Mouse (Mus musculus): ENCODE measurements around the gene Retreg1.
"Not testable (repeated sequence)": the region's sequence is repeated elsewhere in the genome, so short reads cannot be mapped to it uniquely, and the experiment has no call there.

Retreg1 gene

DNA sequence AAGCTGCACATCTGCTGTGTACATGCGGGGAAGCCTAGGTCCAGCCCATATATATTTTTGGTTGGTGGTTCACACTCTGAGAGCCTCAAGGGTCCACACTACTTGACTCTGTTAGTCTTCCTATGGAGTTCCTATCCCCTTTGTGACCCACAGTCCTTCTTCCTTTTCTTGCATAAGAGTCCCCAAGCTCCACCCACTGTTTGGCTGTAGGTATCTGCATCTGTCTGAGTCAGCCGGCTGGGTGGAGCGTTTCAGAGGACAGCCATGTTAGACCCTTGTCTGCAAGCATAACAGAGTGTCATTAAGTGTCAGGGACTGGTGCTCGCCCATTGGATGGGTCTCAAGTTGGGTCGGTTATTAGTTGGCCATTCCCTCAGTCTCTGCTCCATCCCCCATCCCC lies 107.6 kb downstream of the Retreg1 start:
- no peak for DNase-seq

DNA sequence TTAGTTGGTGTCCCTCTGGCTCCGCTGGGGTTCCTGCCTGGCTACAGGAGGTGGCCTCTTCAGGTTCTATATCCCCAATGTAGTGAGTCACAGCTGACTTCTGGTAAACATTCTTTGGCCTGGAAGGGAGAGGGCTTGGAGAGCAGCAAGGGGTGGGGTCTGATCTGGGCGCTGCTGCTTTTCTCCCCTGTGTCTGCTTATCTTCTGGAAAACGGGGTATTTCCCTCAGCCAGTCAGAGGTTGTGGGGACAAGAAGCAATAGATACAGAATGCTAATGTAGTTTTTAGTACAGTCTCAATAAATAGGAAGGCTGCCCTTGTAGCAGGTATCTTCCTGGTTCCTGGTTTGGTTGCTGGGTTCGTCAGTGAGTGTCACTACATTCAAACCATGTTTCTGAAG lies 108.1 kb downstream of the Retreg1 start:
- DNase-seq = no peak

DNA sequence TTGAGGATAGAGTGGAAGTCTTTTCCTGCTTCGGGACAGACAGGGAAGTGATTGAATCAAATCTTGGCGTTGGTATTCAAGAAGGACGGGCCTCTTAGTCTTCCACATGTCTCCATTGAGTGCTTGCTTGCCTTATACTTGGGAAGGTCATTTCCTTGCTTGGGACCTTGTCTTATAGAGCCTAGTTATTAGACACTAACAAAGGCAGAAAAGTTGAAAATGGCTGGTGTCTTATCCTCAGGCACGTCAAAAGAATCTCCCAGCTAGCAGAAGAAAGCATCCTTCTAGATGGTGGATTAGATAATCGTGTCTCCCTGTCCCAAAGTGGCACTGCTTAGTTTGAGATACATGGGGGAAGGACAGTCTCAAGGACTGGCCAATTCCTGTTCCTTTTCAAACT lies 113.0 kb downstream of the Retreg1 start:
- DNase-seq = no peak

DNA sequence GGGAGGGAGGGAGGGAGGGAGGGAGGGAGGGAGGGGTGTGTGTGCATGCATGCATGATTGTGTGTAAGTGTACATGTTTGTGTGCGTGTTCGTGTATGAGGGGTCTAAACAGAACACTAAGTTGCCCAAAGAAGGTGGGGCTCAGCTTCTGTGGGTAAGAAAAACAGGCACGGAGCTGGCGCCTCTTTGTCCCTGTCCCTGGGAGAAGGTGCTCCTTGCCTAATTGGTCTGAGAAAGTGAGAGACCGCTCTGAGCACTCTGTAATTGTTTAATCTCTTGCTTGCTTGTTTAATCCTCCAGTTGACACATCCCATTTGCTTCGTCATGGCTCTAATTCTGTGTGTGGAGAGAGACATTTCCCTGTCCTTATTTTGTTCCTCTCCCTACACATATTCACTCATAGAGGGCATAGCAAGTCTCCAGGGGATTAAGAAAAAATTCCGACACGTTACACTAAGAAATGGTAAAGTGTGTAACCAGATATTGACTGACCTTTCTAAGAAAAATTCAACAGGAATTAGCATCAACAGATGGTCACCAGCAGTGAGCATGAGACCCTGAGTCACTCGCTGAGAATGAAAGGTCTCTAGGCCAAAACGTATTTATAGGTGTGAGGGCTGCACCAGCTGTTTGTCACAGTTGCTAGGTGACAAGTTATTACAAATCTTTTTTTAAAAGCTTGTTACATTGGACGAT lies 113.6 kb downstream of the Retreg1 start:
- DNase-seq = no peak

DNA sequence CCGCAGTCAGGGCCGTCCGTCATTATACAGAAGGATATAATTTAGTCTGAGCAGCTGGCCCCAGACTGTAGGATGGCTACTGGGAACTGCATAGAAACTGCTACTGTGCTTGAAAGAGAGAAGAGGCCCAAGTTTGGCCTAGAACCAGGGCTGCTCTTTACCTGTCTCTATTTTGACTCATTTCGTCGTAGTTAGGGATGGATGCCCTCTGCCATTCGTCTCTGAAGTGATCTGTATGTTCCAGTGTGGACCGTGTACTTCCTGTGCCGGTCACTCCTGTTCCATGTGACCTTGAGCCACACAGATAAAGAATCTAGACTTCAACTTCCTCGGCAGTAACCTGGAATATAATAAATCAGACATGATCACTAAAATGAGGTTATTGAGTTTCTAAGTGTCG lies 114.7 kb downstream of the Retreg1 start:
- no peak for DNase-seq

DNA sequence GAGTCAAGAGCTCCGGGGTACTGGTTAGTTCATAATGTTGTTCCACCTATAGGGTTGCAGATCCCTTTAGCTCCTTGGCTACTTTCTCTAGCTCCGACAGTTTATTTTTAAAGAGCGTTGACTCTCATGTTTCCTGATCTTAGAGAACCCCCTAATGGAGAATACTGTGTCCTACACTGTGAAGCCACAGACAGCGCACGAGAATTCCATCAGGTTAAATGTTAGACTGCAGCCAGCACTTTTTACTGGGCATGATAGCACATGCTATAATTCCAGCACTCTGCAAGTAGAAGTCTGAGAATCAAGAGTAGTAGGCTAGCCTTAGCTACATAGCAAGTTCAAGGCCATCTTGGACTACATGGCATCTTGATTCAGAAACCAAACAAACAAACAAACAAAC lies 116.4 kb downstream of the Retreg1 start:
- no peak for DNase-seq

DNA sequence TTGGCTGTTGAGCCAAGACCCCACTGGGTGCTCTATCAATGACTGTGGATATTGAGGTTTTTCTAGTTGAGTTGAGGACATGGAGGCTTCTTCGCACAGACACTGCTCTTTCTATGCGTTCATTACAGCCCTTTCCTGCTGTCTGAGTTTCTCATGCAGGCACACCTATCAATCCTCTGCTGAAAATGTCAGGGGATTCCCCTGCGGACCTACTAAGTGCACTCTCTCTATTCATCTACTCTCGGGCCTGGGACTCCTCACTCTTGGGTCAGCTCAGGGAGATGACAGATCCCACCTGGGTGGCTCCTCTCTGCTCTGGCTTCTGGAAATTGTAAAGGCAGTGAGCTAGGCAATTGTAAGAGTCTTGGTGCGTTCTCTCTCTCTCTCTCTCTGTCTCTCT lies 117.3 kb downstream of the Retreg1 start:
- DNase-seq = no peak

DNA sequence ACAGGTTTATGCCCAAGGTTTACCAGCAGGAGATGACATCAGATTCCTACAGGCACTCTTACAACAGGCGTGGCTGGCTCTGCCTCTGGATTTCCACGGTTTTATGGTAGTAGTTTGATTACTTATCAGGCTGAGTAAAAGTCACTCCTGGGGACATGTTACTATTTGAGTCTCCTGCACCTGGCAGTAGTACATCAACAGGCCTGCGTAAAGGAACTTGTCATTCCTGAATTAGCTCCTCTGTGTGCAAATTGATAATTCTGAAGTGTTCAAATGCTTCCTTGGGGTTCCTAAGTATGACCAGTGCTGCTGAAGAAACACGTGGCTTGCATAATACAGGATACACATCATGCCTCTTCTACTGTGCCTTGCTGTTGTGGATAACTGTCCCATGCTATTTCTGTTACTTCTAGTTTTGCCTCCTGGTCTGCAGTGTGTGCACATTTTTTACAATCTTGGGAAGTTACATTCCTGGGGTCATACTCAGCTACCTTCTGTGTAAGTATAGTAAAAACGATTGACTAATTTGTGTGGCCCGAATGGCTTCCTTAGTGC lies 123.3 kb downstream of the Retreg1 start:
- DNase-seq = no peak

DNA sequence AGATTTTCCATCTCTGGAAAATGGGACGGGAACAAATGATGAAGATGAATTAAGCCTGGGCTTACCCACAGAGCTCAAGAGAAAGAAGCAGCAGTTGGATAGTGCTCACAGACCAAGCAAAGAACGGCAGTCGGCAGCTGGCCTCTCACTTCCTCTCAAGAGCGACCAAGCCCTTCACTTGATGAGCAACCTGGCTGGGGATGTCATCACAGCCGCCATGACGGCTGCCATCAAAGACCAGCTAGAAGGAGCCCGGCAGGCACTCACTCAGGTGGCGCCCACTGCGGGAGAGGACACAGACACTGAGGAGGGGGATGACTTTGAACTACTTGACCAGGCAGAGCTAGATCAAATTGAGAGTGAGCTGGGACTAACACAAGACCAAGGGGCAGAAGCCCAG lies 128.6 kb downstream of the Retreg1 start:
- no peak for DNase-seq

DNA sequence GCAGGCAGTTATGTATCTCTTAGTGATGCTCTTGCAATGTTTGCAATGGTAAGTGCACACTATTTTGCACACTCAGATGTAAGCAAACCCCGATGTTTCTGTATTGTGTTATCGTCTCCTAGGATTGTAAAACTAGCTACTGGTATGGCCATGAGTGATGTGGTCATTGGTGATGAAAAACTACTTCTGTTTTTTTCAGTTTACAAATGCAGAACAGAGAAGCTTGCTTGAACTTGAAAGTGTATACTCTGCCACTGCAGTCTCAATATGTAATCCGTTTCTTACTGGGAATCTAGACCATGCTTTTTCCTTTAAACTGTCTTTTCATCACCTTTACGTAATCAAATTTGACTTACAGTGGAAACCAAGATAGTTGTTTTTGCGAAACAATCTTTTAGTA lies 129.8 kb downstream of the Retreg1 start:
- no peak for DNase-seq

DNA sequence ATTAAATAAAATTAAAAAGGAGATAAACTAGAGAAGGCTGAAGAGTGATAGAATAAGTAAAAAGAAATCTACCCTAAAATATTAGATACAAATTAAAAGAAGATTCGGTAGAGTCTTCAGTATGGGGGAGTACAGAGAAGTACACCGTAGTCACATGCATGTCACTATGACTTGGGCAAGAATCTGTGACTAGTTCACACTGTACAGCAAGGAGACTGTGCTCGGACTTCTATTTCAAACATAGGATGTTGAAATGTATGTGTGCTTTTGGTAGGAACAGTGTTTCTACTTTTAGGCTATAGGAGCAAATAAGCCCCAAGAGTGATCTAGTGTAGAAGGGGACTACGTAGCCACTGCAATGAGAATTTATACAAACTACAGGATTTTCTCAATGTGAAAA lies 131.4 kb downstream of the Retreg1 start:
- no peak for DNase-seq

DNA sequence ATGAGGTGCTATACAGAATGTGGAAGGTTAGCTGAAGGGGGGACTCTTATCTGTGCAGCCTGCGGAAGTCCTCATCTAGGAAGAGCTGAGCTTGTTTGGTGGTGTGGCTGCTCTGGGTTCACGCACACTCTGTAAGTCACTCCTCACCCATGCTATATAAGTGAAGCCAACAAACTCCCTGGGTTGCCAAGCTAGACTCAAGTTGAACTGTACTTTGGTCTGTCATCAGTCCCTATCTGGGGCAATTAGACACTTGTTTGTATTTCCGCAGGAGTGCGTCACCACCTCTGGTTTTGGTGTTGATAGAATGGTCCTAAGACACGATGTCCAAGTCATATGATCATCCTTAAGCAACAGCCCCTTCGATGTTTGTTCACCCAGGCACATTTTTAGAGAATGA lies 132.8 kb downstream of the Retreg1 start:
- no peak for DNase-seq

DNA sequence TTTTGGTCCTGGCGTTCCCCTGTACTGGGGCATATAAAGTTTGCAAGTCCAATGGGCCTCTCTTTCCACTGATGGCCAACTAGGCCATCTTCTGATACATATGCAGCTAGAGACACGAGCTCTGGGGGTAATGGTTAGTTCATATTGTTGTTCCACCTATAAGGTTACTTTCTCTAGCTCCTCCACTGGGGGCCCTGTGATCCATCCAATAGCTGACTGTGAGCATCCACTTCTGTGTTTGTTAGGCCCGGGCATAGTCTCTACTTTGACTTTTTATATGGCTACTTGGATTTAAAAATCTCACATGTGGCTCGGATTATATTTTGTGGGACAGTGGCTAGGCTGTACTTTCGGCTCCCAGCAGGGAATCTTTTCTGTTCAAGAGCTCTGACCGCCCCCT lies 140.6 kb downstream of the Retreg1 start:
- not testable (repeated sequence) for DNase-seq

DNA sequence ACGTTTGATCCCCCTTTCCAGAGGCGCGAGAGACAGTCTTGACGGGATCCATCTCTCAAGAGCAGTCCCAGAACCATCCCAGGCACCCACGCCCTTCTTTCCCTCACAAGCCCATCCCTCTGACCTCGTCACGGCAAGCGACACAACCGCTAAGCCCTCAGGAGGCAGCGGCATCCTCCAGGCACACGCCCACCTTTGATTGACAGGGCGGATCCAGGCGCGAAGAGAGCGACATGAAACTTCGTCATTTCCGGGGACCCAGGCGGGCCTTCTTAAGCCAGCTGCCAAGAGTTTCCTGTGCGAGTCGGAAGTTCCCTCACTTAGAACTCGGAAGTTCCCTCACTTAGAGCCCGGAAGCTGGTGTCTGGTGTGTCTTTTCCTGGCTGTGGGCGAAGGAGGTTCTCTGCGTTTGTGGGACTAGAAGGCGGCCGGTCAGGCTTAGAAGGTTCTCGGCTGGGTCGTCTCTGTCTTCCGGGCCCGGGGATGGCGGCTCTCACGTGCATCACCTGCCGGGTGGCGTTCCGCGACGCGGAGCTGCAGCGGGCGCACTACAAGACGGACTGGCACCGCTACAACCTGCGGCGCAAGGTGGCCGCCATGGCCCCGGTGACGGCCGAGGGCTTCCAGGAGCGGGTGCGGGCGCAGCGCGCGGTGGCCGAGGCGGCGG lies 141.2 kb downstream of the Retreg1 start, which contains the start of gene Zfp622:
TSS of gene Zfp622 (plus strand) at position 300 of the 667 bp plus-strand sequence.
- DNase-seq = peak; percentile 88 to 94

DNA sequence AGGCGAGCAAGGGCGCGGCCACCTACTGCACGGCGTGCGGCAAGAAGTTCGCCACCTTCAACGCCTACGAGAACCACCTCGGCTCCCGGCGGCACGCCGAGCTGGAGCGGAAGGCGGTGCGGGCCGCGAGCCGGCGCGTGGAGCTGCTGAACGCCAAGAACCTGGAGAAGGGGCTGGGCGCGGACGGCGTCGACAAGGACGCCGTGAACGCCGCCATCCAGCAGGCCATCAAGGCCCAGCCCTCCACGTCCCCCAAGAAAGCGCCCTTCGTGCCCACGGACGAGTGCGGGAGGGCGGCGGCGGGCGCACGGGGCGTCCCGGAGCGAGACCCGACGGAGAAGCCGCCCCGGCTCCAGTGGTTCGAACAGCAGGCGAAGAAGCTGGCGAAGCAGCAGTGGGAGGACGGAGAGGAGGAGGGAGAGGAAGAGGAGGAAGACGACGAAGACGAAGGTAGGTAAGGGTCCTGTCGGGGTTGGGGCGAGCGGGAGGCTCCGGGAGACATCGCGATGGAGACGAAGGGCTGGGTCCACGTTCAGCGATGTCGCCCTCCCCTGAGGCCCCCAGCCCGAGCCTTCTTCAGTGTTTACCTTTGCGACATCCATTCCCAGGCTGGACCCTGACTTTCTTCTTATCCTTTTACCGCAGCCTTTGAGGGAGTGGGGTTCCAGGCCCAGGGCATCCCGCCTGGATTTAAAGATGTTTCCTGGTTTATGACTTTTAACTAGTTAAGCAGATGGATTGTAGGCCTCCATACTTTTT lies 141.9 kb downstream of the Retreg1 start:
- peak; percentile 14 to 33 for DNase-seq

DNA sequence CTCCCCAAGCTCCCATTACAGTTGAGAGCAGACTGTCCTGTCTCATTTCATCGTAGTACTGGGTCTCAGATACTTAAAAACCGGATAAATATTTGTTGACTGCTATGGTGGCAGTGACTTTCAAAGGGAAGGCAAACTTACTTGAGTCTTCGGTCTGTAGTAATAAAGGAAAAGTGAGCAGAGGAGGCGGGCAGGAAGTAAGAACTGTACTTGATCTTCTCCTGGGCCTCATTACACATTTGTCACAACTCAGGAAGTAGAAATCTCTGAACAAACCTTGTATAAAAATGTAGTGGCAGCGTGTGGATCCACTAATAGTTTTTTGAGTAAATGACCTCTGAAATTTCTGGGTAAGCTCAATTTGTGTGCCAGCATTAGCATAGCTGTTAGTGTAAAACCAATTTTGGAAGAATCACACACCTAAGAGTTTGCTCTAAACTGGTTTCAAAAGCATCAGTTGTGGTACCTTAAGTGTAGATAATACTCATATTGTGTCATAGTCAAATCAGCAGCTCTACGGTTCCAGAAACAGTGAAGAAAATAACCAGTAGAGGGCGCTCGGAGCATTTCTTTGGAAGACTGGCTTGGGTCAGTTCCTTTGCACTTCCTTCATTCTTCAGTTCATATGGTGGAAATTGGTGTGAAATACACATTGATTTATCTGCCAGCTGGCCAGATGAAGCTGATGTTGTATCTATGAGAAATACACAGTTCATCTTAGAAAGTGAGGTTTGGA lies 150.2 kb downstream of the Retreg1 start:
- DNase-seq = peak; percentile 16 to 23

DNA sequence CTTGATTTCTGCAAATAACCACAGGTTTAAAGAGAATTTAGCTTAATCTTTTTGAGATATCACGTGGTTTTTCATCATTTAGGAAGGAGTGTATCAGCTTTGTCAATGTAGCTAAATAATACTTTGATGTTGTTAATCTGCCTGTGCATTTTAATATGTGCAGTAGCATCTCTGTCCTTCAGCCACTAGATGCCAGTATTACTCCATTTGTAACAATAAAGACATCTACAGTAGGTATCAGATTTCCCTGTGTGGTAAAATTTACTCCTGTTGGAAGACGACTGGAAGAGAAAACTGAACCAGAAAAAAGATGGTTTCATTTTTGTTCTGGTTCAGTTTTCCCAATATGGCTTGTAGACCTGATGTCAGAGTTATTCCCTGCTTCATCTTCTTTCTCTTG lies 152.5 kb downstream of the Retreg1 start:
- no peak for DNase-seq

DNA sequence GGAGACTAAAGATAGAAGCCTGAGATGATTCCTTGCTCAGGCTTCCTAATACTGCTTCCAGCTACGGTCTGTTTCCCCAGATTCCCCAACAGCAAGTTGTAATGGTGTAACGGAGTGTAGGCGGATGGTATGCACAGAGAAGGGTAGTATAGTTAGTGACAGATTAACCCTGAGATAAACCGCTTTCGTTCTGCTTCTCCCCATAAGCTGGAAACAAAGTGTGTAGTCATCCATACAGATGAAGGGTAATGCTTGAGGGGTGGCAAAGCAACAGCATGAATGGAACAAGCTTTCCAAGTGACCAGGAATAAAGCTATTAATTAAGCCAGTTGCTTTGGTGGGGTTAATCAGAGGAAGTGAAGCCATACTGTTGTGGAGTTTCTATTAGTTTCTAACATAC lies 156.6 kb downstream of the Retreg1 start:
- not testable (repeated sequence) for DNase-seq

DNA sequence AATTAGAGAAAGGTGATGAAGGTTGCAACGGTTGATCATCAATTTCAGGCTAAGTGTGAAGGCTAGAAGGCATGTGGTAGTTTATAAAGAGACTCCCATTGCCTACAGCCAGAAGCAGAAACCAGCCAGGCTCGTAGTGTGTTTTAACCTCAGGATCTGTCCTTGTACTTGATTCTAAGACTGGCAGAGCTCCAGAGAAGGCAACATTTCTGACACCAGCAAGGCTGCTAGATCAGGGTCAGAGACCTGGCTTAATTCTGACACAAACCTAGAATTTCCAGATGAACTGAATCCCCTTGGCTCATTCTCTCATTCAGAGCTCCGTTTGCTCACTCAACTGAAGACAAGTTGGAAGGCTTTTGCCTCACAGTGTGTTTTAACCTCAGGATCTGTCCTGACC lies 165.6 kb downstream of the Retreg1 start:
- DNase-seq = no peak

DNA sequence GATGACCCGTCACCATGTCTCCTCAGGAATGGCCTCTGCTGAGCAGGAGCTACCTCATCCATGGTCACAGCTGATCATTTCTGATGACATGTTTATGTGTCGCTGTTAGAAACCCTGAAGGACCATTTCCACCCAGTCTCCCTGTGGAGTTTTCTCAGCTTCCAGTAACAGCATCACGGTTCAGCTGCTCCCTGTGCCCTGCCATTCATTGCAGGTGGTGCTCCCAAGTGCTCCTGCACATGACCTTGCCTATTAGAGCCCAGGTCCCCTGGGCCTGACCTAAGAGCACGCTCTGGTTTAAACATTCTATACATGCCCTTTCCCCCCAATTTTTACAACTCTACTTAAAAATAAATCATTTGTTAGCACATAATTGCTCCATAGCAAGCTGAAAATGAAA lies 169.9 kb downstream of the Retreg1 start:
- DNase-seq = no peak

DNA sequence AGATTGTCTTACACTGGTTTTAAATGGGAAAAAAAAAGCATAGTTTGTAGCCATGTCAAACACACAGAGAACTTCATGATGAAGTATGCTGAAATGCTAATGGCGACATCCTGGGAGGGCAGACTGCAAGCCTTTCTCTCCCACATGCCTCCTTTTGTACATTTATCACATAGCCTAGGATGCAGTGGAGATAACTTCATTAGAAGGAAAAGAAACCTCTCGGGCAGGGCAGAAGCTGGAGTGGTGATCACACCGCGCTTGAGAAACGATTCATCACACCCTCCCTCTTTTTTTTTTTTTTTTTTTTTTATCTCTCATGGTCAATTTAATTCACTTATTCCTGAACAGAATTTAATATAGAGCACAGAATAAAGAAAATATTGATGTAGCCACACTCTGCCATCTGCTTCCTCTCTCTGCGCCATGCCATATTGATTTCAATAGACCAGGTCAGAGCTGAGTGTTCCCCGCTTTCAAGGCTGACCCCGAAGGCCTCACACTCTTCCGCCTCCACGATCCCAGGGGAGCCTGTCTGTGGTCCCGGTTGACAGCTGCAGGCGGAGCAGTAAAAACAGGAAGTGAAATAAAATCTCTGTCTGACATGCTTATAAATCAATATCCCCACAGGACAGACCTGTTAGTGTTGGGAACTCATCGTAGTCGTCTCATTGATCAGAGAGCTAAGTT lies 173.1 kb downstream of the Retreg1 start:
- DNase-seq = no peak

DNA sequence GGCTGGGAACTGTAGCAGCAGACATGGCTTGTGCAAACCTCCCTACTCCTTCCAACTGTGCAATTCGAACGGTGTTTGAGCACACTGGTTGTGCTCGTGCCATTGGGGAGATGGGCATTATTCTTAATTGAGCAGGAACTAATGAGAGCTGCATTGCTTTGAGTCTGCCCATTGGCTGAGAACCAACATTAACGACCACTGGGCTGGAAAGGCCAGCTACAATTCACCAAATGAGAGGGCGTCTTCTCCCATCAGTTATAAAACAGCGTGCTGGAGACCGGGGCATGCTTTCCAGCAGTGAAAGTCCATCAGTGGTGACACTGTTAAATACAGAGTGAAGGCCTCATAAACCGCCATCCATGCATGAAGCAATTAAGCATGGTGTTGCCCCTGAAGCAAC lies 178.7 kb downstream of the Retreg1 start:
- DNase-seq = no peak
